Mouse (Mus musculus) stomach, postnatal 0 days (tissue): ENCODE results near the gene Mapk12.

Experiments
- CTCF ChIP-seq: IDR thresholded peaks from 2 replicates; pipeline ENCODE4 v1.5.1; 2016; ENCODE audit warnings: antibody characterized with exemption, low read depth, mild to moderate bottlenecking, moderate library complexity
- EP300 ChIP-seq: optimal IDR thresholded peaks from 2 replicates; pipeline ENCODE3; 2016; ENCODE audit warnings: antibody characterized with exemption

- no peak for TF ChIP-seq CTCF
- no peak for TF ChIP-seq EP300
Observed at GRCm38 (mm10) chr15:89127364-89127940, 13.1 kb downstream of the Mapk12 start.
